Mouse (Mus musculus): ENCODE results near the gene Oas1h. TPM values are rescaled to one million over a fixed set of nuclear protein-coding genes. Genes with fewer than 3 reads are reported as not detected.
"Not testable (repeated sequence)": the region's sequence is repeated elsewhere in the genome, so short reads cannot be mapped to it uniquely, and the experiment has no call there.

The Oas1h gene
- polyA plus RNA-seq, 1 experiment from 2014 or later, result not detected

- WGBS, result 40% methylated on average over 8 of the region's 12 CpGs
- not testable (repeated sequence) for ATAC-seq; H3K4me2 ChIP-seq (ENCODE audit: low read length); H3K9me3 ChIP-seq (ENCODE audit: control insufficient read depth, low read length); H3K36me3 ChIP-seq (ENCODE audit: control insufficient read depth, insufficient read depth, low read length); H3K4me3 ChIP-seq (ENCODE audit: low read length); H3K9ac ChIP-seq (ENCODE audit: low read depth, low read length); H3K27ac ChIP-seq (ENCODE audit: low read depth, low read length); H3K4me1 ChIP-seq (ENCODE audit: control insufficient read depth, insufficient read depth, low read depth, low read length); H3K27me3 ChIP-seq (replicated peaks; ENCODE audit: control insufficient read depth, insufficient read depth, low read length)
Measured at GRCm38 (mm10) chr5:120906791-120907733, 45.8 kb downstream of the Oas1h start, which contains the start of gene Oas1a. Oas1a (minus strand) TSS chr5:120907521.

GRCm38 (mm10) chr5:120908196-120908920 lies 47.1 kb downstream of the Oas1h start:
- Histone ChIP-seq H3K4me1 (ENCODE audit: control insufficient read depth, insufficient read depth, low read depth, low read length) (no peaks in the 10 kb centered on the region), H3K9ac (ENCODE audit: low read depth, low read length) (no peak overlapping the region), H3K27ac (ENCODE audit: low read depth, low read length) (no peak overlapping the region), H3K4me2 (ENCODE audit: low read length) (no peak overlapping the region), H3K27me3 (replicated peaks; ENCODE audit: control insufficient read depth, insufficient read depth, low read length) (no peaks in the 10 kb centered on the region), H3K4me3 (ENCODE audit: low read length) (no peak overlapping the region), H3K36me3 (ENCODE audit: control insufficient read depth, insufficient read depth, low read length) (no peaks in the 10 kb centered on the region), H3K9me3 (ENCODE audit: control insufficient read depth, low read length) (no peaks in the 10 kb centered on the region)
- no peak for ATAC-seq
- 49% methylated on average over 7 of the region's 7 CpGs for WGBS

DNA sequence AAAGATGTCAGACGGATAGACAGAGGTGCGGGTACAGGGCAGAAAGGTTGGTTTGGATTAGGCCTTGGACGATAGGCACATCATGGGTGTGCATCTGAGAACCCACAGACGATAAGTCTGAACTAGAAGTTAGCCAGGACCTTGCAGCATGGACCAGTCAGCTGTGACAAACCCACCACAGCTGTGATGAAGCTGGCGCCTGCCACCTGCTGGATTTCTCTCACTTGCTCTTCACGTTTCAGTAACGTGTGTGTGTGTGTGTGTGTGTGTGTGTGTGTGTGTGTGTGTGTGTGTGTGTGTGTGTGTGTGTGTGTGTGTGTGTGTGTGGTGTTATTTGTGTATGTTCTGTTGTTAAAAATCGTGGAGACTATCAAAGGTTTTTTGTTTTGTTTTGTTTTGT lies 53.0 kb downstream of the Oas1h start, which contains the start of gene Oas1d:
Gene Oas1d, plus strand, starts transcription at position 333 of the 400 bp plus-strand sequence.
- H3K9me3 ChIP-seq (ENCODE audit: control insufficient read depth, low read length); H3K4me3 ChIP-seq (ENCODE audit: low read length); H3K4me2 ChIP-seq (ENCODE audit: low read length); ATAC-seq; H3K4me1 ChIP-seq (ENCODE audit: control insufficient read depth, insufficient read depth, low read depth, low read length); H3K27me3 ChIP-seq (replicated peaks; ENCODE audit: control insufficient read depth, insufficient read depth, low read length); H3K27ac ChIP-seq (ENCODE audit: low read depth, low read length); H3K9ac ChIP-seq (ENCODE audit: low read depth, low read length); H3K36me3 ChIP-seq (ENCODE audit: control insufficient read depth, insufficient read depth, low read length): not testable (repeated sequence)
- WGBS, result 45% methylated on average over 8 of the region's 8 CpGs

GRCm38 (mm10) chr5:120919156-120919935 lies 58.1 kb downstream of the Oas1h start:
- H3K4me3 ChIP-seq (ENCODE audit: low read length); H3K27me3 ChIP-seq (replicated peaks; ENCODE audit: control insufficient read depth, insufficient read depth, low read length); H3K9me3 ChIP-seq (ENCODE audit: control insufficient read depth, low read length); H3K4me2 ChIP-seq (ENCODE audit: low read length); H3K9ac ChIP-seq (ENCODE audit: low read depth, low read length); H3K36me3 ChIP-seq (ENCODE audit: control insufficient read depth, insufficient read depth, low read length); H3K27ac ChIP-seq (ENCODE audit: low read depth, low read length); ATAC-seq; H3K4me1 ChIP-seq (ENCODE audit: control insufficient read depth, insufficient read depth, low read depth, low read length): not testable (repeated sequence)
- 79% methylated on average over 2 of the region's 2 CpGs for WGBS

DNA sequence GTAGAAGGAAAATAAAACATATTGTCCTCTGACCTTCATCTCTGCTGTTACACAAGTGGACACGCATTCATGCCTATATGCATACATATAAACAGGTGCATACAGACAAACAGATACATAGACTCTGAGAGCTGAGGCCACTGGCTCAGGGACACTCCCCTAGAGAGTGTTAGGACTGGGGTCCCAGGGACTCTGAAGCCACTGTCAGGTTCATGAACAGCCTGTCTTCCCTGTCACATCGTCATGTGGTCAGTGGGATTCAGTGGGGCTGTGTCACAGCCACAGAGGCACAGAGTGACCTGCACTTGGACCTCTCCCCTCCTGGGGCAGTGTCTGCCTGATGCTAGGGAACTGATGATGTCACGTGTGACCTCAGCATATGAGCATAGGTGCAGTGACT lies 59.1 kb downstream of the Oas1h start:
- Histone ChIP-seq H3K27ac (ENCODE audit: low read depth, low read length) (no peak overlapping the region), H3K4me2 (ENCODE audit: low read length) (no peak overlapping the region), H3K9ac (ENCODE audit: low read depth, low read length) (no peak overlapping the region), H3K27me3 (replicated peaks; ENCODE audit: control insufficient read depth, insufficient read depth, low read length) (no peaks in the 10 kb centered on the region), H3K36me3 (ENCODE audit: control insufficient read depth, insufficient read depth, low read length) (no peaks in the 10 kb centered on the region), H3K9me3 (ENCODE audit: control insufficient read depth, low read length) (no peaks in the 10 kb centered on the region), H3K4me1 (ENCODE audit: control insufficient read depth, insufficient read depth, low read depth, low read length) (no peaks in the 10 kb centered on the region), H3K4me3 (ENCODE audit: low read length) (no peak overlapping the region)
- 77% methylated on average over 3 of the region's 3 CpGs for WGBS
- ATAC-seq, result no peak

Small RNAs within 50 kb of the gene (microRNA-seq; reads per million reads assigned to microRNA genes)
- gene Gm22907, result not detected

Other genes with a start within 250 kb of the Oas1h start
- gene Rita1, start 248.8 kb upstream of the Oas1h start, polyA plus RNA-seq (2015; fragmentation: Nextera tagmentation; extraction: Ambion mirVana), result 29.3 and 33.7 TPM in 2 replicates
- gene Ddx54, start 248.7 kb upstream of the Oas1h start, polyA plus RNA-seq (2015; fragmentation: Nextera tagmentation; extraction: Ambion mirVana), result 38.4 and 42.0 TPM in 2 replicates
- gene Cfap73, start 227.2 kb upstream of the Oas1h start, polyA plus RNA-seq (2015; fragmentation: Nextera tagmentation; extraction: Ambion mirVana), result 0.51 and 0.92 TPM in 2 replicates
- gene Rasal1, start 212.6 kb upstream of the Oas1h start, polyA plus RNA-seq (2015; fragmentation: Nextera tagmentation; extraction: Ambion mirVana), result 0.61 and 1.9 TPM in 2 replicates
- gene Dtx1, start 149.5 kb upstream of the Oas1h start, polyA plus RNA-seq (2015; fragmentation: Nextera tagmentation; extraction: Ambion mirVana), result 44.8 and 46.6 TPM in 2 replicates
- 0.19 and 0.43 TPM in 2 replicates for gene Oas2, start 111.6 kb upstream of the Oas1h start, polyA plus RNA-seq (2015; fragmentation: Nextera tagmentation; extraction: Ambion mirVana)
- 0.66 and 0.96 TPM in 2 replicates for gene Oas3, start 83.8 kb upstream of the Oas1h start, polyA plus RNA-seq (2015; fragmentation: Nextera tagmentation; extraction: Ambion mirVana)
- gene Oas1e, start 65.9 kb upstream of the Oas1h start, polyA plus RNA-seq (2015; fragmentation: Nextera tagmentation; extraction: Ambion mirVana), result 0.19 and 0.86 TPM in 2 replicates
- 0.65 and 0.70 TPM in 2 replicates for gene Oas1c, start 48.9 kb upstream of the Oas1h start, polyA plus RNA-seq (2015; fragmentation: Nextera tagmentation; extraction: Ambion mirVana)
- not detected in 2 replicates for gene Oas1f, start 14.1 kb upstream of the Oas1h start, polyA plus RNA-seq (2015; fragmentation: Nextera tagmentation; extraction: Ambion mirVana)
- gene Oas1g, start 26.2 kb downstream of the Oas1h start, polyA plus RNA-seq (2015; fragmentation: Nextera tagmentation; extraction: Ambion mirVana), result 0.24 TPM in 1 of 2 replicates, not detected in the other
- 0.62 and 1.3 TPM in 2 replicates for gene Oas1a, start 46.1 kb downstream of the Oas1h start, polyA plus RNA-seq (2015; fragmentation: Nextera tagmentation; extraction: Ambion mirVana)
- gene Oas1d, start 53.1 kb downstream of the Oas1h start, polyA plus RNA-seq (2015; fragmentation: Nextera tagmentation; extraction: Ambion mirVana), result 0.12 and 0.18 TPM in 2 replicates
- 35.2 and 35.7 TPM in 2 replicates for gene Rph3a, start 148.7 kb downstream of the Oas1h start, polyA plus RNA-seq (2015; fragmentation: Nextera tagmentation; extraction: Ambion mirVana)